ENCODE assay signal across 13 mouse cellular contexts in genomic region chr12:112253461-112253860, GRCm38 (mm10).
A peak's percentile ranks its signal among the peaks of the same experiment; 100 is the strongest.
DNase-seq lines count a peak whose midpoint lies in the region; ATAC-seq and TF ChIP-seq lines count a peak whose summit lies in the region.
"Had no signal": no experiment of that assay in that cellular context is flagged by ENCODE, and none has a peak within 500 bp of the region (broad histone marks: within the 10 kb centered on the region; RNA-seq: fewer than 3 reads in every experiment).

No protein-coding gene starts in this region.

- H3K9ac ChIP-seq in forebrain, embryonic 11.5 days (ENCODE audit: low read length), result no peak overlapping the region
- no peak overlapping the region for H3K9ac ChIP-seq in midbrain, embryonic 15.5 days
- H3K9ac ChIP-seq: embryonic facial prominence, embryonic 13.5 days; lung, embryonic 15.5 days; midbrain, embryonic 12.5 days had no signal

- no peaks in the 10 kb centered on the region for H3K9me3 ChIP-seq in forebrain, embryonic 11.5 days (ENCODE audit: control insufficient read depth, low read length)
- H3K9me3 ChIP-seq in midbrain, embryonic 15.5 days, result no peaks in the 10 kb centered on the region
- H3K9me3 ChIP-seq: heart, embryonic 10.5 days; lung, embryonic 15.5 days had no signal

- no peak overlapping the region for H3K4me3 ChIP-seq in forebrain, embryonic 11.5 days (ENCODE audit: low read depth, low read length)
- no peak overlapping the region for H3K4me3 ChIP-seq in midbrain, embryonic 15.5 days
- H3K4me3 ChIP-seq: embryonic facial prominence, embryonic 13.5 days; heart, embryonic 10.5 days; lung, embryonic 15.5 days; midbrain, embryonic 12.5 days had no signal

- H3K4me1 ChIP-seq in forebrain, embryonic 11.5 days (replicated peaks; ENCODE audit: control insufficient read depth, insufficient read depth, low read length), result peaks cover 2% of the 10 kb centered on the region; the same call in 1 of the 2 replicates
- peaks cover 26% of the 10 kb centered on the region for H3K4me1 ChIP-seq in midbrain, embryonic 15.5 days
- H3K4me1 ChIP-seq: lung, embryonic 15.5 days had no signal

- no peak for TF ChIP-seq CTCF in brain, embryonic 14.5 days (IDR thresholded peaks at IDR 0.05; ENCODE audit: borderline replicate concordance, extremely low read depth, insufficient read depth, insufficient read length)

- DNase-seq in layer of hippocampus, adult 11-12 months (ENCODE audit: low spot score), result peak; percentile 18
- DNase-seq in layer of hippocampus, postnatal 25 days (ENCODE audit: extremely low spot score in 1 of 2, low spot score in 1 of 2), result no peak
- DNase-seq in brain, embryonic 14.5 days (ENCODE audit: low read depth), result peak; percentile 80
- DNase-seq in forebrain, embryonic 11.5 days (ENCODE audit: low spot score), result no peak
- no peak for DNase-seq in natural killer cell, adult 2 months (ENCODE audit: low spot score in 2 of 2)
- DNase-seq in urinary bladder, postnatal 4 days (ENCODE audit: low spot score in 2 of 2), result no peak
- DNase-seq: kidney, adult 9 months had no signal

- ATAC-seq in forebrain, embryonic 11.5 days (replicated peaks; ENCODE audit: low FRiP score), result 0 out of 2 replicates have a peak, but pooled peaks have one; percentile 30
- no peak for ATAC-seq in midbrain, embryonic 15.5 days (replicated peaks)
- ATAC-seq: Patski had no signal

- H3K36me3 ChIP-seq in forebrain, embryonic 11.5 days (ENCODE audit: control insufficient read depth, insufficient read depth, low read length), result no peaks in the 10 kb centered on the region
- H3K36me3 ChIP-seq in midbrain, embryonic 15.5 days (replicated peaks), result no peaks in the 10 kb centered on the region
- H3K36me3 ChIP-seq: embryonic facial prominence, embryonic 13.5 days; heart, embryonic 10.5 days; lung, embryonic 15.5 days; midbrain, embryonic 12.5 days had no signal

- no peaks in the 10 kb centered on the region for H3K27me3 ChIP-seq in forebrain, embryonic 11.5 days (ENCODE audit: control insufficient read depth, insufficient read depth, low read length)
- H3K27me3 ChIP-seq in midbrain, embryonic 15.5 days (replicated peaks), result no peaks in the 10 kb centered on the region
- H3K27me3 ChIP-seq: lung, embryonic 15.5 days; Patski had no signal

- 43% methylated on average over 10 of the region's 10 CpGs for WGBS in forebrain, embryonic 11.5 days
- WGBS in midbrain, embryonic 15.5 days, result 36% methylated on average over 10 of the region's 10 CpGs

- peak overlapping the region; percentile 34; the same call in 1 of the 2 replicates for H3K27ac ChIP-seq in forebrain, embryonic 11.5 days (ENCODE audit: low read depth, low read length)
- H3K27ac ChIP-seq in midbrain, embryonic 15.5 days, result peak overlapping the region; percentile 40; the same call in 1 of the 2 replicates
- H3K27ac ChIP-seq: embryonic facial prominence, embryonic 13.5 days; heart, embryonic 10.5 days; lung, embryonic 15.5 days; midbrain, embryonic 12.5 days had no signal

- TF ChIP-seq POLR2A in brain, embryonic 14.5 days (IDR thresholded peaks at IDR 0.05; ENCODE audit: borderline replicate concordance, extremely low read depth, insufficient read depth, insufficient read length, poor library complexity, severe bottlenecking), result no peak

- H3K4me2 ChIP-seq in forebrain, embryonic 11.5 days (ENCODE audit: low read depth, low read length, severe bottlenecking), result no peak overlapping the region
- no peak overlapping the region for H3K4me2 ChIP-seq in midbrain, embryonic 15.5 days
- H3K4me2 ChIP-seq: embryonic facial prominence, embryonic 13.5 days; lung, embryonic 15.5 days; midbrain, embryonic 12.5 days had no signal

Comparison
In these comparisons a context has a peak if more than half of its experiments do, and no peak if none do; other contexts are left out.
1. DNase-seq: peak in layer of hippocampus, adult 11-12 months (single experiment) and brain, embryonic 14.5 days (single experiment); none in layer of hippocampus, postnatal 25 days (0 of 2), forebrain, embryonic 11.5 days (single experiment), natural killer cell, adult 2 months (0 of 2) and urinary bladder, postnatal 4 days (0 of 2).